Mouse (Mus musculus) forebrain, embryonic 14.5 days (tissue): Measurements from ENCODE around the gene Jakmip3. TPM values are rescaled to one million over a fixed set of nuclear protein-coding genes. Genes with fewer than 3 reads are reported as not detected.

ENCODE experiments used
- ATAC-seq: fragments of 200-750 bp; cut with Nextera tagmentation; 2 replicates; pipeline ENCODE4 v1.8.0; 2017; ENCODE audit warnings: mild to moderate bottlenecking, moderate library complexity
- DNase-seq: peaks from one replicate; pipeline ENCODE4 v3.0.0-alpha.2; 2015; ENCODE audit warnings: low spot score
- H3K27ac ChIP-seq: fragments of 300-500 bp; sonication (generic); 2 replicates; pipeline ENCODE4 v1.5.1; 2014; ENCODE audit warnings: low read depth, mild to moderate bottlenecking, control low read depth, low read length, moderate library complexity
- H3K27me3 ChIP-seq: fragments of 300-500 bp; sonication (generic); replicated peaks from 2 replicates; pipeline ENCODE4 v1.6.1; 2014; ENCODE audit warnings: low read length, control low read depth, mixed read lengths; ENCODE audit not compliant: control insufficient read depth, insufficient read depth
- H3K36me3 ChIP-seq: fragments of 300-500 bp; sonication (generic); 2 replicates; pipeline ENCODE4 v1.6.1; 2014; ENCODE audit warnings: low read length, control low read depth; ENCODE audit not compliant: control insufficient read depth, insufficient read depth
- H3K4me1 ChIP-seq: fragments of 300-500 bp; sonication (generic); 2 replicates; pipeline ENCODE4 v1.6.1; 2014; ENCODE audit warnings: antibody characterized with exemption, low read length, control low read depth; ENCODE audit not compliant: control insufficient read depth, insufficient read depth
- H3K4me2 ChIP-seq: fragments of 300-500 bp; sonication (generic); 2 replicates; pipeline ENCODE4 v1.6.1; 2014; ENCODE audit warnings: mild to moderate bottlenecking, control low read depth, low read length
- H3K4me3 ChIP-seq: fragments of 300-500 bp; sonication (generic); 2 replicates; pipeline ENCODE4 v1.5.1; 2014; ENCODE audit warnings: low read depth, low read length, control low read depth
- H3K9ac ChIP-seq: fragments of 300-500 bp; sonication (generic); 2 replicates; pipeline ENCODE4 v1.6.1; 2014; ENCODE audit warnings: mild to moderate bottlenecking, low read length, control low read depth, moderate library complexity
- H3K9me3 ChIP-seq: fragments of 300-500 bp; sonication (generic); replicated peaks from 2 replicates; pipeline ENCODE4 v1.6.1; 2016; ENCODE audit warnings: low read length, control low read depth, mixed read lengths; ENCODE audit not compliant: control insufficient read depth
- WGBS: fragments of 180-500 bp; shearing (Covaris S2); extraction: QIAGEN DNeasy Blood & Tissue Kit; methylation state at CpG from one replicate; pipeline ENCODE4 v1.1.7; 2014; 5-methylcytosine and 5-hydroxymethylcytosine counted together
- polyA plus RNA-seq: library from polyadenylated mRNA; unstranded; fragments of >200 nt; fragmentation: Nextera tagmentation; extraction: Ambion mirVana; gene quantifications from 2 replicates; pipeline ENCODE4 v1.2.1, GENCODE M21; 2014

Gene Jakmip3
- polyA plus RNA-seq, 1 experiment from 2014 or later, result 2.4 TPM

DNA sequence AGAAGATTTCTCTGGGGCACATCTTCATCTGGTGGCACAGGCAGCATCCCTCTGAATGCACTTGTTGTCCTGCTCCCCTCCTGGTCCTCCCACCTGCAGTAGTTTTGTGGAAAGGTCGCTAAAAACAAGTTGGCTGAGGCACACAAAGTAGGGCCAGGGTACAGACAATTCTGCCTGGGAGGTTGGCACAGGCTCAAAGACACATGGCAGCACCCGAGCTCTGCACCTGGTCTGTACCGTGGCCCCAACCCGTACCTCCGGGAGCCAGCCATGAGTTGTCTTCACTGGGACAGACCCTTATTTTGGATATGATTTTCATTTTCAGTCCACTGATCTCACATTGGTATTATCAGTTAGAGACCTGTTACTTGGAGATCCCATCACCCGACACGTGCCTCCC lies 1.5 kb upstream of the Jakmip3 start:
- 0 out of 2 replicates have a peak, but pooled peaks cover 2% of the 10 kb centered on the region for H3K9me3 ChIP-seq
- H3K27ac ChIP-seq, result no peak overlapping the region
- no peak overlapping the region for H3K4me3 ChIP-seq
- WGBS, result 75% methylated on average over 7 of the region's 7 CpGs
- H3K9ac ChIP-seq, result no peak overlapping the region
- DNase-seq, result no peak
- H3K36me3 ChIP-seq, result no peaks in the 10 kb centered on the region
- no peak for ATAC-seq
- H3K27me3 ChIP-seq, result peaks cover 47% of the 10 kb centered on the region
- H3K4me1 ChIP-seq, result no peaks in the 10 kb centered on the region; the same call in 1 of the 2 replicates
- no peak overlapping the region for H3K4me2 ChIP-seq

DNA sequence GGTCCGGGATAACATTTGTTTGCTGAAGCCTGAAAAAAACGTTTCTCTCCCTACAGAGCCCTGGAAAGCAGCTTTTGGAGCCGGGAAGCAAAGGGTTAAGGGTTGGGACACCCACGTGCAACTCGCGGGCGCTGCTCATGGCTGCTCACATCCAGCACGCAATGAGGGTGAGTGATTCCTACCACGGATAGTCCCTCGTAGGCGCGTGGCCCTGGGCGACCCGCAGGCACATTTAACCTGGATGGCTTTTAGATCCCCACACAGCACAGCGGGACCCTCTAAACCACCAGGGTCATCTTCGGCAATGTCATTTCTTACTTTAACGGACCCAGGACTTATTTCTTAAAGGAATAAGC lies 296 bp upstream of the Jakmip3 start:
- Histone ChIP-seq H3K27me3 (peaks cover 47% of the 10 kb centered on the region), H3K4me3 (peak overlapping the region; percentile 38), H3K9ac (peak overlapping the region; percentile 57), H3K27ac (no peak overlapping the region), H3K36me3 (no peaks in the 10 kb centered on the region), H3K4me1 (no peaks in the 10 kb centered on the region; the same call in 1 of the 2 replicates), H3K9me3 (0 out of 2 replicates have a peak, but pooled peaks cover 2% of the 10 kb centered on the region), H3K4me2 (peak overlapping the region; percentile 72)
- ATAC-seq, result peak; percentile 37; the same call in 1 of the 2 replicates
- DNase-seq, result peak; percentile 61
- 4% methylated on average over 17 of the region's 17 CpGs for WGBS

DNA sequence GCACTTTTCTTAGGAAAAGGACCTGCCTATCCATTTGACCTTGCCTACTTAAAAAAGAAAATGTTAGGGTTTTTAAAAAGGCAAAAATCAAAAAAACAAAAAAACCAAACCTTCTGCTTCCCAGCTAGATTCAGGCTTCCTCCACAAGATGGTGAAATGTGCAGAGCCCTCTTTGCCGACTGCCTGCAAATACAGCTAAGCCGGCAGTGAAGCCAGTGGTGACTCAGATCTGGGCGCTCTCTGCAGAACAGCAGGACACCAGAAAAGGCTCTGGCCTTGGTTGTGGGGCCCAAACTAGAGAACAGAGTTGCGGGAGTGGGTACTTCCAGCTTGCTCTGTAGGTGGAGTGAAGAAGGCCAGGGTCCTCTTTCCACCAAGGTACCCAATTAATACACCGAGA lies 1.0 kb downstream of the Jakmip3 start:
- DNase-seq, result no peak
- Histone ChIP-seq H3K4me3 (peak overlapping the region; percentile 38), H3K4me2 (peak overlapping the region; percentile 72), H3K9ac (peak overlapping the region; percentile 57), H3K9me3 (no peaks in the 10 kb centered on the region), H3K4me1 (no peaks in the 10 kb centered on the region; the same call in 1 of the 2 replicates), H3K27ac (no peak overlapping the region), H3K27me3 (peaks cover 47% of the 10 kb centered on the region), H3K36me3 (no peaks in the 10 kb centered on the region)
- no peak for ATAC-seq
- WGBS, result 22% methylated on average over 5 of the region's 5 CpGs

DNA sequence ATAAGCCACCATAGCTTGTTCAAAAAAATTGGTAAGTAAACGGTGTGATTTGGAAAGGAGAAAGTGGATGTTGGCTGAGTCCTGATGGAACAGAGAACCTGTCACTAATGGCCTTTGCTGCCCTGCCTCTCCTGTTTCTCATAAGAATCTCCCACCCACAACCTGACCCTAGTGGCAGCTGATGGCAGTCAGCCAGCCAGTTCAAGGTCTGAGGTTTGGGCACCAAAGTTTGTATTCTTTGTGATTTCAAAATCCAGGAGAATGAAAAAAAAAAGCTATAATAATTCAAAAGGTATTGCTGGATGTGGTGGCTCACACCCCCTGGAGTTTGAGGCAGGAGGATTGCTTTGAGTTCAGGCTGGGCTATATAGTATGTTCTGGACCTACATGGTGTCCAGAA lies 1.8 kb downstream of the Jakmip3 start:
- no peak for ATAC-seq
- 93% methylated on average over 1 of the region's 1 CpGs for WGBS

DNA sequence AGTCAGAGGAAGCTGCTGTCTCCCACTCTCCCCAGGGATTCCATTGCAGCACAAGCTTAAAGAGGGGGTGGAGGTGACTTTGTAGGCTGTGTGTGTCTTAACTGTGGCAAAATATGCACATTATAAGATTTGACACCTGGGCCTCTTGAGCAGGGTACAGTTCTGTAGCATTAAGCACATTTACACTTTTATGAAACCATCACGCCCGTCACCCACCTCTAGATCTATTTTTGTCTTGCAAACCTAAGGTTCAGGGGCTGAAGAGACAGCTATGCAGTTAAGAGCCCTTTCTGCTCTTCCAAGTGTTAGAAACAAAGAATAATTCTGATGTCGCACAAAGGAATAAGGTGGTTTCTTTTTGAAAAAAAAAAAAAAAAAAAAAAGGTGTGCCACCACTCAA lies 5.1 kb downstream of the Jakmip3 start:
- H3K4me1 ChIP-seq, result no peaks in the 10 kb centered on the region; the same call in 1 of the 2 replicates
- H3K4me2 ChIP-seq, result no peak overlapping the region
- ATAC-seq (no peak), DNase-seq (no peak)
- no peak overlapping the region for H3K9ac ChIP-seq
- no peak overlapping the region for H3K27ac ChIP-seq
- H3K4me3 ChIP-seq, result no peak overlapping the region
- no peaks in the 10 kb centered on the region for H3K36me3 ChIP-seq
- H3K9me3 ChIP-seq, result no peaks in the 10 kb centered on the region
- H3K27me3 ChIP-seq, result peaks cover 29% of the 10 kb centered on the region
- WGBS, result 67% methylated on average over 3 of the region's 3 CpGs

More for the DNA sequence above, 1.8 kb downstream of the Jakmip3 start:
- no peak for DNase-seq
- no peak overlapping the region for H3K4me3 ChIP-seq
- H3K9me3 ChIP-seq, result no peaks in the 10 kb centered on the region
- H3K27me3 ChIP-seq, result peaks cover 47% of the 10 kb centered on the region
- no peaks in the 10 kb centered on the region for H3K36me3 ChIP-seq
- no peak overlapping the region for H3K27ac ChIP-seq
- H3K4me1 ChIP-seq, result no peaks in the 10 kb centered on the region; the same call in 1 of the 2 replicates
- H3K9ac ChIP-seq, result no peak overlapping the region
- no peak overlapping the region for H3K4me2 ChIP-seq

DNA sequence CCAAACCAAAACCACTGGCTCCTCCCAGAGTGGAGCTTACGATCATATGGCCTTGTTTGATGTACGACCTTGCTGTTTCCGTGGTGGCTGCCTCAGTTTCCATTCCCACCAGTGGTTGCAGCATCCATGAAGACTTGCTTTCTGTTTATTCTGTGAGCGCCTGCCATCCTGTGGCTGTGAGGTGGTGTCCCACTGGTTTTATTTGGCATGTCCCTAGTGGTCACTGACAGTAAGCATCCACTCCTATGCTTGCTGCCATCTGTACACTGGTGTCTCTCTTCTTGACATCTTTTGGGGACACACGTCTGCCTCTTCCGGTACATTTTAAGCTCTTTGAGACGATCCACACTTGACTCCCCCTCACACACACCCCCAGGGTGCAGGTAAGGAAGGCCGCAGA lies 7.2 kb downstream of the Jakmip3 start:
- no peak for DNase-seq
- 88% methylated on average over 8 of the region's 8 CpGs for WGBS
- Histone ChIP-seq H3K36me3 (no peaks in the 10 kb centered on the region), H3K27ac (no peak overlapping the region), H3K4me1 (no peaks in the 10 kb centered on the region), H3K9ac (no peak overlapping the region), H3K9me3 (no peaks in the 10 kb centered on the region), H3K4me3 (no peak overlapping the region), H3K4me2 (no peak overlapping the region), H3K27me3 (peaks cover 8% of the 10 kb centered on the region)
- no peak for ATAC-seq

DNA sequence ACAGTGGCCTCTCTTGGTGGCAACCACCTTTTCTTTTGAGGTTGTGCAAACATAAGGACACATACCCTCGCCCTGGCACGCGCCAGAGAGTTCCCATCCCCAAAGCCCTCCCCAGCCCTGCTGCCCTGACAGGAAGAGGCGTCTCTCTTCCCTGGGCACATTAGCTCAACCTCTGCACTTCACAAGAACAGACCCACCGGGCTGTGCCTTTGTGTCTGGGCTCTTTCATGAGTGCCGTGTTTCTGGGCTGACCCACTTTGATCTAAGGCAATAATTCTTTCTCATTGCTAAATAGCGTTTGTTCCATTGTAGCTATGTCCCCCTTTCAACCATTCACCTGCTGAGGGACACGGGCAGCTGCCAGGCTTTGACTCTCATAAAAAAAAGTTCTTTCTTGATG lies 7.8 kb downstream of the Jakmip3 start:
- Histone ChIP-seq H3K9ac (no peak overlapping the region), H3K4me2 (no peak overlapping the region), H3K27me3 (0 out of 2 replicates have a peak, but pooled peaks cover 3% of the 10 kb centered on the region), H3K9me3 (no peaks in the 10 kb centered on the region), H3K36me3 (no peaks in the 10 kb centered on the region), H3K4me3 (no peak overlapping the region), H3K27ac (no peak overlapping the region), H3K4me1 (no peaks in the 10 kb centered on the region)
- no peak for DNase-seq
- WGBS, result 39% methylated on average over 8 of the region's 8 CpGs
- no peak for ATAC-seq

DNA sequence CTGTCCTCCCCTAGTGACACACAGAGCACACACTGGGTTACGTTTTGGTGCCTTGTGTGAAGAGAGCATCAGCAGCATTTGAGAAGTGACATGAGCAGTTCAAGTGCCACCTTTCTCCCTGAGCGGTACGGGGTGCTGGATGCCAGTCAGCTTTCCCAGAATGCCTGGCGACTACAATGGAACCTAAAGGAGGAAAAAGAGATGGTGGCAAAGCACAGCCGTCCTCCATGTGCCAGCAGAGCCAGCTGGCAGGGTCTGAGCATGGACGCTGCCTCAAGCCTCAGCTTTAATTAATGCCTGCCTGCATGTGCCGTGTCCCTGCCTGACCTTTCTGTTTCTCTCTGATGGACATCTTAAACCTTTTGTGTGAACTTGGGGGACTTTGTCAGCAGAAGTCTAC lies 15.3 kb downstream of the Jakmip3 start:
- Histone ChIP-seq H3K4me3 (no peak overlapping the region), H3K9ac (no peak overlapping the region), H3K27ac (no peak overlapping the region), H3K4me2 (no peak overlapping the region), H3K9me3 (no peaks in the 10 kb centered on the region), H3K36me3 (no peaks in the 10 kb centered on the region), H3K27me3 (no peaks in the 10 kb centered on the region), H3K4me1 (no peaks in the 10 kb centered on the region)
- 75% methylated on average over 7 of the region's 7 CpGs for WGBS
- DNase-seq, result no peak
- ATAC-seq, result no peak

DNA sequence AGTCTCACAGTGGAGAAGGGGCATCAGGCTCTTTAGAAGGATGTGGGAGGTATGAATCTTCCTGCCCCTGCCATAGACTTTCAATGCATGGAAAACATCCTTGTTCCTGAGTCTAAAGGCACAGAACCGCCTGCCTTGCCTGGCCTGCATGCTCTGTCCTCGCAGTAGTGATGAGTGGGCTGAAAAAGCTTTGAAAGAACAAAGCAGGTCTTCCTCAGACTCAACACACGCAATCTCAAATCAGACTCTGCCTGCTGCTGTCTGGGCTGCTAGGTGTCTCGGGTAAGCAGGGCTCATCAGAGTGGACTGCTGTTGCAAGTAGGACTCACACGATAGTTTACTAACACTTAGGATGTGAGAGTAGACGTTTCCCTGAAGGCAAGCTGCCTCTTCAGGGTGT lies 16.6 kb downstream of the Jakmip3 start:
- H3K9me3 ChIP-seq, result no peaks in the 10 kb centered on the region
- H3K4me2 ChIP-seq, result no peak overlapping the region
- H3K9ac ChIP-seq, result no peak overlapping the region
- no peaks in the 10 kb centered on the region for H3K36me3 ChIP-seq
- H3K4me3 ChIP-seq, result no peak overlapping the region
- no peak for DNase-seq
- H3K27ac ChIP-seq, result no peak overlapping the region
- 83% methylated on average over 6 of the region's 6 CpGs for WGBS
- no peaks in the 10 kb centered on the region for H3K27me3 ChIP-seq
- ATAC-seq, result no peak
- H3K4me1 ChIP-seq, result no peaks in the 10 kb centered on the region
